Mouse (Mus musculus) thymus, adult 18-20 months (tissue): ENCODE results near the gene Kera.

Source experiments
- DNase-seq, 2 experiments: peaks; one replicate each; pipeline ENCODE4 v3.0.0; 2022; ENCODE audit warnings: mixed read lengths in 2 of 2

Kera gene

DNA sequence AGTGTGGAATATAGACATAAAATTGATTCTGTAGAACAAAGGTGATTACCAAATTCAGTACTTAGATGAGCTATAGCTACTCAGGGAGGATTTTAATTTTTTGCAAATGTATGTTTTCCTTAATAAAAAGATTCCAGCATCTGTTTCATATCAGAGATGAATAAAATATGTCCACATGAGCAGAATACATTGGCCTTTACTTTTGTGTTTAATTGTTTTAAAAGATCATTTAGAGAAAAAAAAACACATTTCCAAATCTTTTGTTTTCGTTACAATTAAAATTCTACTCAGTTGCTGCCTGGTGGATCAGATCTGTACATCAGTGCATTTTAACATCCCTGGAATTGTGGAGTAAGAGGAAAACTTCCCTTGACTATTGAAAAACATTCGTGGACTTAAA lies at the start of gene Kera:
Kera (plus strand) TSS at position 301 of the 400 bp plus-strand sequence.
- no peak for DNase-seq

- no peak for DNase-seq
Measured at GRCm38 (mm10) chr10:97564957-97565856, 41.5 kb upstream of the Kera start, which contains the start of gene Lum. Gene Lum, plus strand, starts transcription at chr10:97565128.

- no peak for DNase-seq
Measured at GRCm38 (mm10) chr10:97567489-97568135, 39.1 kb upstream of the Kera start.

DNA sequence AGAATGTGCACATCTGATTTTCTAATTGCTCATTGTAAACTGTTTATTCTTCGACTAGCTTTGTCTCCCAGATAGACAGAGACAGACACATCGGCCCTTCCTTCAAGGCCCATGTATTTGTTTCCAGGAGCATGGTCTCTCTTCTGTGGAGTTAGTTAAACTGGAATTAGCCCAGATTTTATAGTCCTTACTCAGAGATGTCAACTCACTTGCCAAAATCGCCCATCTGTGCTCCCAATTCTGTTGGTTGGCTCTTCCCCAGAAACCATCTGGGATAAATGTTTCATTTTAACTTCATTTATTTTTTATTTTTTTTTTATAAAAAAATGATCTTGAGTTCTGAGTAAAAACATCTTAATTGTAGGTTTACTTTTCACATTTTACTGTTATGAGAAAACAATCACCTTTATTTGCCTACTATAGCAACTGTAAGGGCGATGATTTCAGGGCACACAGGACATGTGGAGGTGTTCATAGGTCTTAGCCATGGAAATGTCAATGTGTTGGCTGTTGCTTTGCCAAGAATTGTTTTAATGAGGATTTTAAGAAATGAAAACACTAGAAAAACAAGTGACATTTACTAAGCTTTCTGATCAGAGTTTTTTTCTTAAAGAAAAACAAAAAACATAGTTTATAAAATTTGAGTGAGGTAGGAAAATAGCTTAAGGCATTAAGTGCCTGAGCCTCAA lies 24.0 kb upstream of the Kera start:
- DNase-seq = no peak

- DNase-seq = no peak
Measured at GRCm38 (mm10) chr10:97584176-97584575, 22.5 kb upstream of the Kera start.

DNA sequence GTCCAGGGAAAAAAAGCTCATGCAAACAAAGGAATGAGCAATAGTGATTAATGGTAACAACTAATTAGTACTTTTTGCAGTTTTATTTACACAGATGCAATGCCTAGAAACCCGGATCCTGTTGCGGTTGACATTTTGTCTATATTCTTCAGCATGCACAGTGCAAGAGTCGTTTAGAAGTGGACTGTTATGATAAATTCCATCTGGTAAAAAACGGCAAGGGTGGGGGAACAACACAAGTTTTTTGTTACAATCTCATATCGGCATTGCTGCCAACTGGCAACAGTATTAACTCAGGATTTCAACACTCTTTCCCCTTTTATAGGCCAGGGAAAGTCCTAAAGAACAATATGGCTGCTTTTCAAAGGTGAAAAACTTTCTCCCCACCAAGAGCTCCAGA lies 19.5 kb upstream of the Kera start:
- DNase-seq = no peak

DNA sequence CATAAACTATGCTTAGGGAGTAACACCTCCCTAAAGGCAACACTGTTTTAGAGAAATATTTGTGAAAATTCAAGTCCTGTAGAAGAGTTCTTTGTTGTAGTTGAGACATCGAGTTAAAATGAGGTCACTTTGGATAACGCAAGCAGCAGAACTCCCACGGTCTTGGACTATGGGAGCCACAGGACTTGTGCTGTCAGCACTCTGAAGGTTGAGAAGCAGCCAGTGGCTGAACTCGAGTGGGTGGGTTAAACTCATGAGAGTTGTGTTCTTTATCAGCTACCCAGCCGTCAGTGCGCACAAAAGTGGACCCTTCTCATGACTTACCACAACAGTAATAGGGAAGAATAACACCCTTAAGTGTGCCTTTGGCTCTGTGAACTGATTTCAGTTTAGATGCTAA lies 17.1 kb upstream of the Kera start:
- no peak for DNase-seq

- DNase-seq = no peak
Measured at GRCm38 (mm10) chr10:97591036-97591435, 15.6 kb upstream of the Kera start.

DNA sequence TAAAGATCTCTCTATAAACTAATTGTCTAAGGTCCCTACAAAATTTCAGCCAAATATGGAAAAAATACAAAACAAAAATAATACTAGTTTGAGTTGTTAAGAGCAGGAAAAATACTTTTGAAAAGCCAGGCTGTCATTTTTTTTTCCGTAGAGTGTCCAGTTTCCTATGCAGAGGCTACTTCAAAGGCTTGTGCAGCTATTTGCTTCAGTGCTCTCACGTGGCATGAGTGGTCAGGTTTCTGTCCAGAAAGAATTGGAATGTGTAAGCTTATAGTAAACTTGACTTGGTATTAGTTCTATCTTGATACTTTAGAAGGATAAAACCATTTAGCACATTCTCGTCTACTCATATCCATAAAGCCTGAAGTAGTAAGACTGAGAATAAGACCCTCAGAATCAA lies 15.0 kb upstream of the Kera start:
- DNase-seq = no peak

DNA sequence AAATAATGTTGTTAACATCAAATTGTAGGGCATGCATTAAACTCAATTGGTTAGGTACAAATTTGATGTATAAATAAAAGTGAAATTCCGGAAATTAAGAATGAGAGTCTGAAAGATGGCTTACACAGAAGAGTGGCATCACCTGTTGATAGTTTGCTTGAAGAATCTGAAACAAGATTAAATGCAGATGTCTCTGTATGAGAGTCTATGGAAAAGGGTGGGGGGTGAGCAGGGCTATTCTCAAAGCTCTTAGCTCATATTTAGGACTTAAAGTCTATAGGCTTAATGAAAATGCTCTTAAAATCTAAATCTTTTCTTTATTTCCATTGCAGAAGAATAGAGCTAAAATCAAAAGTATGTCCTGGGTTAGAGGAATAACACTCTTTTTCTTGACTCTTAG lies 11.0 kb upstream of the Kera start:
- DNase-seq = no peak

- no peak for DNase-seq
Measured at GRCm38 (mm10) chr10:97601744-97602143, 4.9 kb upstream of the Kera start.

DNA sequence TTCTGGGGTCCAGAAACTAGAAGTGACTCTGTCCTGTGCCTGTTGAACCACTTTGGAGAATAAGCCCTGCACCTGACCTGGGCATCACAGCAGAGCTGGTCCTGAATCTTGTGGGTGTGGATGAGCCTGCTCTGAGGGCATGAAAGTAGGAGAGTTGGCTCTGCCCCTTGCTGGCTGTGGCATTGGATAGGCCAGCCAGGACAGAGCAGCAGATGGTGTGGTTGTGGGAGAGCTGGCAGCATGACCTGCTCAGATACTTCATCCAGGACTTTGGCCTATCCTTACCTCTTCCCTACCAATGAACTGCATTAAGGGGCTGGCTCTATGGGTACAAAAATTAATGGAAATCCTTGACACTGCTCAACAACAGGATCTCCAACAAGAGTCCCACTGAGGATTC lies 3.4 kb upstream of the Kera start:
- DNase-seq = no peak

GRCm38 (mm10) chr10:97622328-97622727 lies 15.6 kb downstream of the Kera start:
- no peak for DNase-seq

DNA sequence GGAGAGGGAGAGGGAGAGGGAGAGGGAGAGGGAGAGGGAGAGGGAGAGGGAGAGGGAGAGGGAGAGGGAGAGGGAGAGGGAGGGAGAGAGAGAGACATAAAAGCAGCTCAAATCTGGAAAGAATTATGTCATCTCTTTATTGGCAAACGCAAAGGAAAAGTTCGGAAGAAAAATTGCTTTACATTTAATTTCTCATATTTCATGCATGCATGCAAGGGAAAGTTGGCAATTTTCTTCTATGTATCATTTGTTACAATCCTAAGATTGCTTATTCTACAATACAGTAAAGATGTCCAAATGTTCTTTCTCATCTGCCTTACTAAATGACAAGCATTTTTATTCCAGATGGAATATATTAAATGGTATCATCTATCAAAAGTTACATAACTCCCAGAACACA lies 17.7 kb downstream of the Kera start:
- DNase-seq = no peak

GRCm38 (mm10) chr10:97625116-97625515 lies 18.4 kb downstream of the Kera start:
- no peak for DNase-seq

DNA sequence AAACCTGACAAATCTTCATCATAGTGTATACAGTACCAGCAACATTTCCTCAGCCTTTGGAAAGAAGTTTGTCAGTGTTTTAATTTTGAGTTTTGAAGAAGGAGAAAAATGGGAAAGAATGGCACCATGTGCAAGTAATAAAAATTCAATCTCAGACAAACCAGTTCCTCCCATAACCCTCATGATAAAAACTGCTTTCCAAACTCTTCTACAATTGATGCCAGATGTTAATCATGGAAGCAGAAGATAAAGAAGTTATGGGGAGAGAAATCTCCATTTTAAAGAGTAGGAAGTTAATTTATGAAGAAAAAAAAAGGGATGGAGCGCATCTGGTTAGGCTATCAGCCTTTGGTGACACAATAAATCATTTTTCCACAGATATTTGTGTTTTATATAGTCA lies 19.9 kb downstream of the Kera start:
- DNase-seq = no peak

- DNase-seq = no peak
Measured at GRCm38 (mm10) chr10:97631061-97631460, 24.4 kb downstream of the Kera start.

- DNase-seq = no peak
Measured at GRCm38 (mm10) chr10:97641926-97642325, 35.2 kb downstream of the Kera start.

DNA sequence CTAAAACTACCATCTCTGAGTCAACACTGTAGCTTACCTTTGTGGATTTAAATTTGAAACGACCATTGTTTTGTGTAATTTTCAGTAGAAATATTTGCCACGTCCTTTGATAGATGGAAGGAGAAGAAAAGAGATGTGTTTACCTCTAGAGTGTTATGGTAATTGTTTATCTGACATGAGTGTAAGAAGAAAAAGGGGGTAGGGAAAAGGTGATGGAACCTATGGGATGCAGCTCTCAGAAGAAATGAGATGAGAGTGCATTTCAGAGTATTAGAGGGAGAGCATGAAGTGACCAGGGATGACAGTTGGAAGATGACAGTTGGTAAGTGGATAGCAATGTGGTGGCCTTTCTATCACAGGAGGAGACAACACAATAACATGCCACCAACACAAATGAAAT lies 37.1 kb downstream of the Kera start, which contains the start of gene Epyc:
Epyc (plus strand) TSS at position 301 of the 400 bp plus-strand sequence.
- no peak for DNase-seq

GRCm38 (mm10) chr10:97650334-97650733 lies 43.7 kb downstream of the Kera start:
- DNase-seq = no peak

DNA sequence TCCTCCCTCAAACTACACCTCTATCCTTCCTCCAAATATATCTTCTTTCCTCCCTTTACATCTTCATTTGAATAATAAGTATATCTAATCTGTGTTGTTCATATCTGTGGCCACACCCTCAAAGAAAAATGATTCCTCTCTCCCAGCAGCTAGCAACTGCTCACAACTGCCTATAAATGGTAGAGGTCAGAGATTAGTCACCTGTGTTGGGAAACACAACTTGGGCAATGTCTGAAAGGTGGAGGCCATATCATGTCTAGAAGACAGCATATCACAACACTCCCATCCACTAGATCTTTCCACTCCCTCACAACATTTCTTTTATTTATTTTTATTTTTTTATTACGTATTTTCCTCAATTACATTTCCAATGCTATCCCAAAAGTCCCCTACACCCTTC lies 52.8 kb downstream of the Kera start:
- DNase-seq = no peak
